Mouse (Mus musculus) stomach, embryonic 16.5 days (tissue): ENCODE measurements around the gene Gtf3c5. TPM values are rescaled to one million over a fixed set of nuclear protein-coding genes. Genes with fewer than 3 reads are reported as not detected.

Experiments used
- ATAC-seq: fragments of 200-750 bp; cut with Nextera tagmentation; 2 replicates; pipeline ENCODE4 v1.8.0; 2017; ENCODE audit warnings: moderate number of reproducible peaks, moderate TSS enrichment; ENCODE audit not compliant: insufficient read depth, low FRiP score
- H3K27ac ChIP-seq: fragments of 300-500 bp; sonication (generic); 2 replicates; pipeline ENCODE4 v1.5.1; 2014; ENCODE audit warnings: low read length
- H3K27me3 ChIP-seq: fragments of 300-500 bp; sonication (generic); 2 replicates; pipeline ENCODE4 v1.6.1; 2014; ENCODE audit warnings: low read length, control low read depth, mixed read lengths; ENCODE audit not compliant: control insufficient read depth, insufficient read depth
- H3K36me3 ChIP-seq: fragments of 300-500 bp; sonication (generic); 2 replicates; pipeline ENCODE4 v1.6.1; 2014; ENCODE audit warnings: low read length; ENCODE audit not compliant: control insufficient read depth, insufficient read depth
- H3K4me1 ChIP-seq: fragments of 300-500 bp; sonication (generic); 2 replicates; pipeline ENCODE4 v1.6.1; 2014; ENCODE audit warnings: low read length, control low read depth, mixed read lengths; ENCODE audit not compliant: control insufficient read depth, insufficient read depth
- H3K4me2 ChIP-seq: fragments of 300-500 bp; sonication (generic); 2 replicates; pipeline ENCODE4 v1.6.1; 2014; ENCODE audit warnings: low read depth, low read length, mixed read lengths
- H3K4me3 ChIP-seq: fragments of 300-500 bp; sonication (generic); replicated peaks from 2 replicates; pipeline ENCODE4 v1.5.1; 2014; ENCODE audit warnings: mild to moderate bottlenecking, low read length
- H3K9ac ChIP-seq: fragments of 300-500 bp; sonication (generic); 2 replicates; pipeline ENCODE4 v1.6.1; 2014; ENCODE audit warnings: low read length
- H3K9me3 ChIP-seq: fragments of 300-500 bp; sonication (generic); replicated peaks from 2 replicates; pipeline ENCODE4 v1.6.1; 2016; ENCODE audit warnings: low read length, control low read depth; ENCODE audit not compliant: control insufficient read depth
- whole genome bisulfite sequencing: fragments of 180-500 bp; shearing (Covaris S2); extraction: QIAGEN DNeasy Blood & Tissue Kit; methylation state at CpG from one replicate; pipeline ENCODE4 v1.1.7; 2014; 5-methylcytosine and 5-hydroxymethylcytosine counted together
- microRNA-seq: library from miRNA; unstranded; fragments of <30 nt; microRNA quantifications from one replicate; pipeline ENCODE4, GENCODE M21; 2016
- polyA plus RNA-seq: library from polyadenylated mRNA; unstranded; fragments of >200 nt; fragmentation: Nextera tagmentation; extraction: Ambion mirVana; gene quantifications from 2 replicates; pipeline ENCODE4 v1.2.1, GENCODE M21; 2015

Gene Gtf3c5
- polyA plus RNA-seq, 1 experiment from 2014 or later, result 38.2 TPM

DNA sequence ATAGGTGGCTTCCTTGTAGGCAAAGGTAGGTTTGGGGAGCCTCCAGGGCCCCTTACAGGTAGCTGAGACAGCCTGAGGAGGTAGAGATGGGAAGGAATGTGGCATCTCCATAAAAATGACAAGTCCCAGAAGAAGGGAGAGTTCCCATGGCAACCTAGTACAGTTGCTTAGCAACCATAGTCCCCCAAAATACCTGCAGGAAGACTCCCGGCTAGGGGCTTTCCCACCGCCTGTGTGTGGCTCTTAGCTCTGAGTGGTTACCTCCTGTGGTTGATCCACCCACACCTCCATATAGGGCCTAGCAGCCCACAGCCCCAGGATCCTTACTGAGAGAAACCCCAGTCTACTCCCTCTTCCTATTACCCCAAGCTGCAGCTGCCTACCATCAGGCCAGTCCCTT is 65.3 kb downstream of the Gtf3c5 start:
- Histone ChIP-seq H3K4me1 (peaks cover 16% of the 10 kb centered on the region), H3K4me3 (no peak overlapping the region), H3K9me3 (no peaks in the 10 kb centered on the region), H3K27me3 (no peaks in the 10 kb centered on the region), H3K27ac (no peak overlapping the region), H3K36me3 (no peaks in the 10 kb centered on the region), H3K9ac (no peak overlapping the region), H3K4me2 (no peak overlapping the region)
- ATAC-seq, result no peak
- 50% methylated on average over 2 of the region's 2 CpGs for WGBS

- H3K27ac ChIP-seq, result peak overlapping the region; percentile 69
- H3K9ac ChIP-seq, result no peak overlapping the region
- peak; percentile 47 for ATAC-seq
Observed at GRCm38 (mm10) chr2:28517206-28517909, 66.2 kb downstream of the Gtf3c5 start.

More at GRCm38 (mm10) chr2:28517206-28517909, 66.2 kb downstream of the Gtf3c5 start:
- Histone ChIP-seq H3K4me3 (no peak overlapping the region), H3K27me3 (no peaks in the 10 kb centered on the region), H3K4me2 (no peak overlapping the region), H3K9me3 (no peaks in the 10 kb centered on the region), H3K36me3 (no peaks in the 10 kb centered on the region), H3K4me1 (peaks cover 16% of the 10 kb centered on the region)
- 40% methylated on average over 5 of the region's 5 CpGs for WGBS

Small RNAs within 50 kb of the gene (microRNA-seq; reads per million reads assigned to microRNA genes)
- not detected for gene Gm22824

Other genes with a start within 250 kb of the Gtf3c5 start
- gene Ppp1r26, start 137.0 kb downstream of the Gtf3c5 start, polyA plus RNA-seq, result 3.3 and 4.2 TPM in 2 replicates
- gene 1700007K13Rik, start 117.4 kb downstream of the Gtf3c5 start, polyA plus RNA-seq, result 0.80 and 0.99 TPM in 2 replicates
- gene Mrps2, start 115.7 kb downstream of the Gtf3c5 start, polyA plus RNA-seq, result 53.5 and 54.0 TPM in 2 replicates
- gene Gbgt1, start 86.9 kb downstream of the Gtf3c5 start, polyA plus RNA-seq, result 3.2 and 3.5 TPM in 2 replicates
- gene Gm10134, start 77.7 kb downstream of the Gtf3c5 start, polyA plus RNA-seq, result 7.4 and 8.9 TPM in 2 replicates
- gene Ralgds, start 70.6 kb downstream of the Gtf3c5 start, polyA plus RNA-seq, result 24.6 and 28.2 TPM in 2 replicates
- 562 and 718 TPM in 2 replicates for gene Cel, start 20.3 kb downstream of the Gtf3c5 start, polyA plus RNA-seq
- 4.3 and 6.5 TPM in 2 replicates for gene Gfi1b, start 38.2 kb upstream of the Gtf3c5 start, polyA plus RNA-seq
- 16.5 and 18.8 TPM in 2 replicates for gene Tsc1, start 57.5 kb upstream of the Gtf3c5 start, polyA plus RNA-seq
- 1.3 and 1.5 TPM in 2 replicates for gene Spaca9, start 116.0 kb upstream of the Gtf3c5 start, polyA plus RNA-seq
- 0.46 and 1.2 TPM in 2 replicates for gene Ak8, start 116.4 kb upstream of the Gtf3c5 start, polyA plus RNA-seq